Mouse (Mus musculus): ENCODE data around the gene Mtf2. TPM values are rescaled to one million over a fixed set of nuclear protein-coding genes. Genes with fewer than 3 reads are reported as not detected.
A peak's percentile ranks its signal among the peaks of the same experiment; 100 is the strongest.
"Not testable (repeated sequence)": the region's sequence is repeated elsewhere in the genome, so short reads cannot be mapped to it uniquely, and the experiment has no call there.

Mtf2 gene
- polyA plus RNA-seq (2014; fragmentation: Nextera tagmentation; extraction: Ambion mirVana): 170 and 172 TPM in 2 replicates

- Histone ChIP-seq H3K36me3 (ENCODE audit: control insufficient read depth, insufficient read depth, low read length) (peaks cover 7% of the 10 kb centered on the region), H3K9me3 (ENCODE audit: control insufficient read depth, low read length) (no peaks in the 10 kb centered on the region), H3K4me1 (ENCODE audit: control insufficient read depth, insufficient read depth, low read length) (no peaks in the 10 kb centered on the region), H3K27ac (replicated peaks; ENCODE audit: low read depth, low read length) (peak within 1 kb of the TSS; percentile 87), H3K9ac (ENCODE audit: low read length) (peak within 1 kb of the TSS; percentile 99), H3K27me3 (ENCODE audit: control insufficient read depth, insufficient read depth, low read length) (no peaks in the 10 kb centered on the region), H3K4me3 (ENCODE audit: low read depth, low read length) (peak within 1 kb of the TSS; percentile 98), H3K4me2 (ENCODE audit: low read depth, severe bottlenecking) (peak within 1 kb of the TSS; percentile 61)
- WGBS: under 1% methylated on average over 59 of the region's 59 CpGs
- ATAC-seq (ENCODE audit: insufficient number of reproducible peaks, low FRiP score, low TSS enrichment, low read depth) (peak; percentile 95), DNase-seq (ENCODE audit: low spot score) (peak; percentile 97)
Observed at GRCm38 (mm10) chr5:108065465-108066411, at the start of gene Mtf2. TSS of gene Mtf2 (plus strand) at chr5:108065674.

DNA sequence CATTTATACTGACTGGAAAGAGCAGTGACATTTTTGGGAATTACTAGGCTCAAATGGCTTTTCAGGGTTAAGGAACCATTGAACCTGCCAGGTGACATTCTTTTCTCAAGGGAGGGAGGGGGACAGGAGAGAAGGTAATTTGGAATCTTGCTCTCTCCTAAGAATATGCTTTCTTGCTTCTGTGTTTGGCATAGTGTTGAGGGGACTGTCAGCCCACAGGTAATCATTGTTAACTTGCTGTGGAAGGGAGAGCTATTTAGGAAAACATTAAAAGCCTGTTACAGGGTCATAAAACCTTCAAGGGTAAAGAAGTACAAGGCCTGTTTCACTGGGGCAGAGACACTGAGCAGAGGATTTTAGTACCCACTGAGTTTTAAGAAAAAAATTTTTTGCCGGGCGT lies 48.2 kb upstream of the Mtf2 start:
- 71% methylated on average over 2 of the region's 2 CpGs for WGBS
- no peaks in the 10 kb centered on the region for H3K9me3 ChIP-seq (ENCODE audit: control insufficient read depth, low read length)
- no peak overlapping the region for H3K4me2 ChIP-seq (ENCODE audit: low read depth, severe bottlenecking)
- no peaks in the 10 kb centered on the region for H3K27me3 ChIP-seq (ENCODE audit: control insufficient read depth, insufficient read depth, low read length)
- no peaks in the 10 kb centered on the region for H3K4me1 ChIP-seq (ENCODE audit: control insufficient read depth, insufficient read depth, low read length)
- ATAC-seq (ENCODE audit: insufficient number of reproducible peaks, low FRiP score, low TSS enrichment, low read depth) (no peak), DNase-seq (ENCODE audit: low spot score) (no peak)
- no peak overlapping the region for H3K4me3 ChIP-seq (ENCODE audit: low read depth, low read length)
- H3K9ac ChIP-seq (ENCODE audit: low read length): no peak overlapping the region
- H3K27ac ChIP-seq (replicated peaks; ENCODE audit: low read depth, low read length): no peak overlapping the region
- H3K36me3 ChIP-seq (ENCODE audit: control insufficient read depth, insufficient read depth, low read length): no peaks in the 10 kb centered on the region

DNA sequence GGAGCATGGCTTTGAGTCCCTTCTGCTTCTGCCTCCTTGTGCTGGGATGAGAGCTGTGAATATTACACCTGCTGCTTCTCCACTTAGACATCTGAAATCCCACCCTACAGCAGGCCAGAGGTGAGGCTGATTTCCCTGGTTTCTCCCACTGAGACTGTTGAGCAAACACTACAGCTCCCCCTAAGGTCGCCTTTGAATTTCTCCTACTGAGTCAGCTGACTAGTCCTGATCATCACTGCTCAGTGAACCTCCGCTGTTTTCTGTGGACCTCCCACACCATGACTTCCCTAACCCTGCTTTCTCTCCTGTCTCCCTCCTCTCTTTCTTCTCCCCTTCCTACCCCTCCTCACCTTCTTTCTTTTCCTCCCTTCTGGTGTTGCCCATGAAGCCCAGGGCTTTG lies 46.1 kb upstream of the Mtf2 start:
- H3K4me1 ChIP-seq (ENCODE audit: control insufficient read depth, insufficient read depth, low read length): no peaks in the 10 kb centered on the region
- H3K9me3 ChIP-seq (ENCODE audit: control insufficient read depth, low read length): no peaks in the 10 kb centered on the region
- WGBS: 26% methylated on average over 2 of the region's 2 CpGs
- no peak overlapping the region for H3K27ac ChIP-seq (replicated peaks; ENCODE audit: low read depth, low read length)
- H3K4me2 ChIP-seq (ENCODE audit: low read depth, severe bottlenecking): no peak overlapping the region
- ATAC-seq (ENCODE audit: insufficient number of reproducible peaks, low FRiP score, low TSS enrichment, low read depth) (no peak), DNase-seq (ENCODE audit: low spot score) (no peak)
- H3K27me3 ChIP-seq (ENCODE audit: control insufficient read depth, insufficient read depth, low read length): no peaks in the 10 kb centered on the region
- H3K9ac ChIP-seq (ENCODE audit: low read length): no peak overlapping the region
- H3K36me3 ChIP-seq (ENCODE audit: control insufficient read depth, insufficient read depth, low read length): no peaks in the 10 kb centered on the region
- H3K4me3 ChIP-seq (ENCODE audit: low read depth, low read length): no peak overlapping the region

- Histone ChIP-seq H3K27me3 (ENCODE audit: control insufficient read depth, insufficient read depth, low read length) (no peaks in the 10 kb centered on the region), H3K4me2 (ENCODE audit: low read depth, severe bottlenecking) (no peak overlapping the region), H3K9me3 (ENCODE audit: control insufficient read depth, low read length) (no peaks in the 10 kb centered on the region), H3K9ac (ENCODE audit: low read length) (no peak overlapping the region), H3K27ac (replicated peaks; ENCODE audit: low read depth, low read length) (no peak overlapping the region), H3K36me3 (ENCODE audit: control insufficient read depth, insufficient read depth, low read length) (no peaks in the 10 kb centered on the region), H3K4me3 (ENCODE audit: low read depth, low read length) (no peak overlapping the region), H3K4me1 (ENCODE audit: control insufficient read depth, insufficient read depth, low read length) (no peaks in the 10 kb centered on the region)
- no peak for DNase-seq (ENCODE audit: low spot score)
- ATAC-seq (ENCODE audit: insufficient number of reproducible peaks, low FRiP score, low TSS enrichment, low read depth): no peak
- 64% methylated on average over 3 of the region's 3 CpGs for WGBS
Observed at GRCm38 (mm10) chr5:108021346-108021745, 44.1 kb upstream of the Mtf2 start.

DNA sequence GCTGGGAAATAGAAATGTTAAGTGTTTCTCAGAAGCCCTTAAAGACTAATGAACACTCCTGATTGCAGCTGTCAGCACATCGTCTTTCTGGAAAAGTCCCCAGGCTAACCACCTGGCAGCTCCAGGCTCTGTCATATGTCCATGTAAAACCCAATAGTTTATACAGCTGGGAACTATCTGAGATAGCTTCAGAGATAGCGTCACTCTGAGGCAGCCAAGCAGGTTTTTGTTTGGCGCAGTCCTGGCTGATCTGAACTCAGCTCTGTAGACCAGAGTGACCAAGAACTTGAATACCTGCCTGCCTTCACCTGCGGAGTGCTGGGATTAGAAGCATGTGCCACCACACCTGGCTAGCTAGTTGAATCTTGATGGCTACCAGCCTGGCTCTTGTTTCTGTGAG lies 37.2 kb upstream of the Mtf2 start:
- H3K27ac ChIP-seq (replicated peaks; ENCODE audit: low read depth, low read length): no peak overlapping the region
- no peaks in the 10 kb centered on the region for H3K9me3 ChIP-seq (ENCODE audit: control insufficient read depth, low read length)
- H3K4me2 ChIP-seq (ENCODE audit: low read depth, severe bottlenecking): no peak overlapping the region
- no peaks in the 10 kb centered on the region for H3K27me3 ChIP-seq (ENCODE audit: control insufficient read depth, insufficient read depth, low read length)
- 91% methylated on average over 4 of the region's 4 CpGs for WGBS
- DNase-seq (ENCODE audit: low spot score): no peak
- ATAC-seq (ENCODE audit: insufficient number of reproducible peaks, low FRiP score, low TSS enrichment, low read depth): no peak
- H3K4me3 ChIP-seq (ENCODE audit: low read depth, low read length): no peak overlapping the region
- H3K4me1 ChIP-seq (ENCODE audit: control insufficient read depth, insufficient read depth, low read length): no peaks in the 10 kb centered on the region
- no peak overlapping the region for H3K9ac ChIP-seq (ENCODE audit: low read length)
- no peaks in the 10 kb centered on the region for H3K36me3 ChIP-seq (ENCODE audit: control insufficient read depth, insufficient read depth, low read length)

- not testable (repeated sequence) for H3K9me3 ChIP-seq (ENCODE audit: control insufficient read depth, low read length); ATAC-seq (ENCODE audit: insufficient number of reproducible peaks, low FRiP score, low TSS enrichment, low read depth); H3K9ac ChIP-seq (ENCODE audit: low read length); H3K27ac ChIP-seq (replicated peaks; ENCODE audit: low read depth, low read length); H3K27me3 ChIP-seq (ENCODE audit: control insufficient read depth, insufficient read depth, low read length); H3K36me3 ChIP-seq (ENCODE audit: control insufficient read depth, insufficient read depth, low read length); H3K4me3 ChIP-seq (ENCODE audit: low read depth, low read length); H3K4me2 ChIP-seq (ENCODE audit: low read depth, severe bottlenecking); H3K4me1 ChIP-seq (ENCODE audit: control insufficient read depth, insufficient read depth, low read length); DNase-seq (ENCODE audit: low spot score)
- 90% methylated on average over 7 of the region's 7 CpGs for WGBS
Observed at GRCm38 (mm10) chr5:108028797-108029536, 36.5 kb upstream of the Mtf2 start.

- DNase-seq (ENCODE audit: low spot score) (no peak), ATAC-seq (ENCODE audit: insufficient number of reproducible peaks, low FRiP score, low TSS enrichment, low read depth) (no peak)
- no peak overlapping the region for H3K4me3 ChIP-seq (ENCODE audit: low read depth, low read length)
- no peak overlapping the region for H3K4me2 ChIP-seq (ENCODE audit: low read depth, severe bottlenecking)
- H3K27ac ChIP-seq (replicated peaks; ENCODE audit: low read depth, low read length): no peak overlapping the region
- no peaks in the 10 kb centered on the region for H3K4me1 ChIP-seq (ENCODE audit: control insufficient read depth, insufficient read depth, low read length)
- H3K27me3 ChIP-seq (ENCODE audit: control insufficient read depth, insufficient read depth, low read length): no peaks in the 10 kb centered on the region
- H3K9me3 ChIP-seq (ENCODE audit: control insufficient read depth, low read length): no peaks in the 10 kb centered on the region
- no peaks in the 10 kb centered on the region for H3K36me3 ChIP-seq (ENCODE audit: control insufficient read depth, insufficient read depth, low read length)
- 86% methylated on average over 2 of the region's 2 CpGs for WGBS
- H3K9ac ChIP-seq (ENCODE audit: low read length): no peak overlapping the region
Observed at GRCm38 (mm10) chr5:108029968-108030367, 35.5 kb upstream of the Mtf2 start.

DNA sequence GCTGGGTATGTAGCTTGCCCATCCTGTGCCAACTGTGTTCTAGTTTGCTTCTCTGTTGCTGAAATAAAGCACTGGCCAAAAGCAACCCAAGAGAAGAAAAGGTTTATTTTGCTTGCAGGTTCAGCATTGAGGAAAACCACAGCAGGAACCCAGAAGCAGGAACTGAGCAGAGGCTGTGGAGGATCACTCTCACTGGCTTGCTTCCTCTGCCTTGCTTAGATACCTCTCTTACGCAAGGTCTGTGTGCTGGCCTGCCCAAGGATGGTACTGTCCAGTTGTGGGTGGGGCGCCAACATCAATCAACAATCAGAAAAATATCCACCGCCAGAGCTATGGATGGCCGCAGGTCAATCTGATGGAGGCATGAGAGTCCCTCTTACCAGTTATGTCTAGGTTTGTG lies 34.2 kb upstream of the Mtf2 start:
- H3K36me3 ChIP-seq (ENCODE audit: control insufficient read depth, insufficient read depth, low read length): no peaks in the 10 kb centered on the region
- H3K27ac ChIP-seq (replicated peaks; ENCODE audit: low read depth, low read length): no peak overlapping the region
- H3K27me3 ChIP-seq (ENCODE audit: control insufficient read depth, insufficient read depth, low read length): no peaks in the 10 kb centered on the region
- H3K9me3 ChIP-seq (ENCODE audit: control insufficient read depth, low read length): no peaks in the 10 kb centered on the region
- no peaks in the 10 kb centered on the region for H3K4me1 ChIP-seq (ENCODE audit: control insufficient read depth, insufficient read depth, low read length)
- H3K4me2 ChIP-seq (ENCODE audit: low read depth, severe bottlenecking): no peak overlapping the region
- 89% methylated on average over 4 of the region's 4 CpGs for WGBS
- ATAC-seq (ENCODE audit: insufficient number of reproducible peaks, low FRiP score, low TSS enrichment, low read depth) (no peak), DNase-seq (ENCODE audit: low spot score) (no peak)
- H3K4me3 ChIP-seq (ENCODE audit: low read depth, low read length): no peak overlapping the region
- H3K9ac ChIP-seq (ENCODE audit: low read length): no peak overlapping the region

Data from limb, embryonic 11.5 days (tissue).